Mouse (Mus musculus): ENCODE measurements around the gene Spata21. TPM values are rescaled to one million over a fixed set of nuclear protein-coding genes. Genes with fewer than 3 reads are reported as not detected.

Spata21 gene
- not detected in 2 replicates for polyA plus RNA-seq (2012; rRNA removed; ENCODE audit: low replicate concordance)

DNA sequence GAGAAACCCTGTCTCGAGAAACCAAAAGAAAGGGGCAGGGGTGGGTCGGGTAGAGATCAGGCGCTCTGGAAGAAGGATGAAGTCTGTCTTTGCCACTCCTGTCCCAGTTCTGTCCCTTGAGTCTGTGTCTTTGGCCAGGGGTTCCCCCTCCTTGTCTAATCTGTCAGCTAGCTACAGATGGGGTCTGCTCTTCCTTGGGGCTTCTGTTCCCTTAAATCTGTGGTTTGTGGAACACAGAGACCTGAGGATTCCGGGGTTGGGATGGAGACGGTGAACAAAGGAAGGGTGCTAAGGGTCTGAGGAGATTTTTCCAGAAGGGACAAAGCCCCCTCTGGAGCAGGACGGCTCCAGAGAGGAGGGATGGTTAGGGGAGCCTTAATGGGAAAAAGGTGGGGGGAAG lies at the start of gene Spata21:
Spata21 (plus strand) TSS at position 301 of the 400 bp plus-strand sequence.

DNA sequence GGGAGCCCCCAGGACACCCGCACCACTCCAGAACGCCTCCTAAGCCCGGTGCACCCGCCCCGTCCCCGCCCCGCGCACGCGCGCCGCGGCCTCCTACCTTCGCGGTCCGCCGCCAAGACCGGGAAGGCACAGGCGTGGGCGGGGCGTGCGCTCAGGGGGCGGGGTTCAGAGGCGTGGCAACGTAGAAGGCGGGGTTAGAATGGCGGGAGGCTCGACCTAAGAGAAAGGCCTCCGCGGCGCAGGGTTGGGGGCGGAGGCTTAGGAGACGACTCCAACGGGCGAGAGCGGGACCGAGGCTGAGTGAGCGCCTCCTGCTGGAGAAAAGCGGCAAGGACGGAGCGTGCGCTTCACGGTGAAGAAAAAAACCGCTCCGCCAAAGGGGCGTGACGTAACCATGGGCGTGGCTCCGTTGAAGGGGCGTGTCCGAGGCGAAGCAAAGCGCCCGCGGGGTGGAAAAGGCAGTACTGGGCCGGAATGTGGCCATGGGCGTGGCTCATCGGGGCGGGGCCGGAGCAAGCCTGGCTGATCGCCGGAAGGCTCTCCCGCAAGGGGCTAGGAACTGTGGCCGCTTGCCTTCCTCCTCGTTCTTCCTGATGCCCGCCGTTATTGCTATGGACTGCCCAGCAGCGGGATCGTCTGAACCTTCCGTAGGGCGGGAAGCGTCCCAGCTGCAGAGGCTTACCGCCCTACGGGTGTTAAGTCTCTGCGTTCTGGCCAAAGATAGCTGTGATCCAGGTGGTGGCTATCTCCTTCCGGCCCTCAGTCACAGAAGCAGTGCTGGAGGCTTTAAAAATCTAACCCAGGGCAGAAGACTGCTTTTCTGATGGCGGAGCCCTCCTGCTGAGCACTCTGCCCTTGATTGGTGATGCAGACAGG lies 27.5 kb upstream of the Spata21 start, which contains the start of gene Crocc:
Crocc (minus strand) TSS at position 125 of the 876 bp plus-strand sequence.

GRCm38 (mm10) chr4:141077681-141078509 lies 10.2 kb upstream of the Spata21 start, which contains the start of gene Necap2:
Gene Necap2, minus strand, starts transcription at chr4:141078357.

GRCm38 (mm10) chr4:141139116-141139970 lies 51.2 kb downstream of the Spata21 start, which contains the start of gene Szrd1:
Gene Szrd1, minus strand, starts transcription at chr4:141139775.

DNA sequence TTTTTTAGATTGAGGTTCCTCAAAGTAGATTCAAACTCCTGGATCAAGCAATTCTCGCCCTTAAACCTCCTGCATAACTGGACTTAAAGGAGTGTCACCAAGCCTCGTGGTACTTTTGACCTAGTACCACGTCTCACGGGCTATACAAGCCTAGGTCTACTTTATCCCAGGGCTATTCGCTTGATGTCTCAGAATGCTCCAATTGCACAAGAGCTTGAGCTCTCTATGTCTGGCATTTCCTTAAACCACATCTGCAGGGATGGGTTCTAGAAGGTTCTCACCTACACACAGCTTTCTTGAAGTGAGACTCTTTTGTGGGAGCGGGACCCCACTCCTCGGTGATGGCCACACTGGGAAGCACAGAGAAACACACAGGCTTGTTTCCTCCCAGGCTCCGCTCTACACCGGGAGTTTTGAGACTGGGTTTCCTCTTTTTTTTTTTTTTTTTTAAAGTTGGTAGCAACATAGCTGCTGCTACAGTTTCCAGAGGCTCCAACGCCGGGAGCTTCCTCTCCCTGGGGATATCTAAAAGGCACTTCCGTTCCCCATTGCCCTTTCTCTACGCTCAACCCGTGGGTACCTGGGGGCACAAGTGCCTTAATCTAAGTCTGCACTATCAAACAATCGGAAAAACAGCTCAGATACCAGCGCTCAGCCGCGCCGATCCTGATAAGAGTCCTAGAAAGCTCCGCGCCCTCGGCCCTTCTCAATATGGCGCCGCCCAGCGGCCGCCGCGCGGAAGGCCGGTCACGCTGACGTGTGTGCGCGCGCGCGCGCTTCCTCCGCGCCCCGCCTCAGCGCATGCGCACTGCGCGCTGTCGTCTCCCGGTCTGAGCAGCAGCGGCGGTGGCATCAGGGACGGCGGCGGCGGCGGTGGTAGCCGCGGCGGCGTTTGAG lies 59.2 kb downstream of the Spata21 start, which contains the start of gene Fbxo42:
Fbxo42 (plus strand) TSS at position 802 of the 897 bp plus-strand sequence.

Other genes starting within 250 kb of the Spata21 start
- 0.14 and 14.8 TPM in 2 replicates for gene Padi1, start 242.6 kb upstream of the Spata21 start, polyA plus RNA-seq (2012; rRNA removed; ENCODE audit: low replicate concordance)
- gene Padi2, start 182.0 kb upstream of the Spata21 start, polyA plus RNA-seq (2012; rRNA removed; ENCODE audit: low replicate concordance), result 1.3 and 13.8 TPM in 2 replicates
- 251 and 307 TPM in 2 replicates for gene Sdhb, start 127.1 kb upstream of the Spata21 start, polyA plus RNA-seq (2012; rRNA removed; ENCODE audit: low replicate concordance)
- gene Atp13a2, start 101.5 kb upstream of the Spata21 start, polyA plus RNA-seq (2012; rRNA removed; ENCODE audit: low replicate concordance), result 84.9 and 104 TPM in 2 replicates
- 56.0 and 312 TPM in 2 replicates for gene Mfap2, start 77.9 kb upstream of the Spata21 start, polyA plus RNA-seq (2012; rRNA removed; ENCODE audit: low replicate concordance)
- gene Crocc, start 27.8 kb upstream of the Spata21 start, polyA plus RNA-seq (2012; rRNA removed; ENCODE audit: low replicate concordance), result 5.8 and 16.5 TPM in 2 replicates
- gene Necap2, start 10.0 kb upstream of the Spata21 start, polyA plus RNA-seq (2012; rRNA removed; ENCODE audit: low replicate concordance), result 72.8 and 84.0 TPM in 2 replicates
- gene Szrd1, start 51.4 kb downstream of the Spata21 start, polyA plus RNA-seq (2012; rRNA removed; ENCODE audit: low replicate concordance), result 39.8 and 60.3 TPM in 2 replicates
- 14.3 and 22.0 TPM in 2 replicates for gene Fbxo42, start 59.6 kb downstream of the Spata21 start, polyA plus RNA-seq (2012; rRNA removed; ENCODE audit: low replicate concordance)
- 1.8 and 4.3 TPM in 2 replicates for gene Rsg1, start 125.6 kb downstream of the Spata21 start, polyA plus RNA-seq (2012; rRNA removed; ENCODE audit: low replicate concordance)
- 1.2 and 13.0 TPM in 2 replicates for gene Arhgef19, start 151.2 kb downstream of the Spata21 start, polyA plus RNA-seq (2012; rRNA removed; ENCODE audit: low replicate concordance)
- 11.6 and 12.9 TPM in 2 replicates for gene Epha2, start 212.9 kb downstream of the Spata21 start, polyA plus RNA-seq (2012; rRNA removed; ENCODE audit: low replicate concordance)

All from subcutaneous adipose tissue, adult 2 months (tissue).